Mouse (Mus musculus): ENCODE results near the gene Itpr2. TPM values are rescaled to one million over a fixed set of nuclear protein-coding genes. Genes with fewer than 3 reads are reported as not detected.

Gene Itpr2
- polyA plus RNA-seq, 1 experiment from 2014 or later = 3.3 TPM

- 65% methylated on average over 9 of the region's 9 CpGs for WGBS
- no peaks in the 10 kb centered on the region for H3K9me3 ChIP-seq (replicated peaks; ENCODE audit: control insufficient read depth, low read length)
- DNase-seq (ENCODE audit: low spot score) = no peak
- no peak for ATAC-seq (replicated peaks; ENCODE audit: insufficient number of reproducible peaks, low FRiP score, low TSS enrichment, low read depth)
- no peak overlapping the region for H3K4me2 ChIP-seq (ENCODE audit: low read depth, low read length)
- H3K4me1 ChIP-seq (ENCODE audit: control insufficient read depth, insufficient read depth, low read length) = no peaks in the 10 kb centered on the region
- no peaks in the 10 kb centered on the region for H3K36me3 ChIP-seq (replicated peaks; ENCODE audit: control insufficient read depth, insufficient read depth, low read depth, low read length)
- no peak overlapping the region for H3K9ac ChIP-seq (replicated peaks; ENCODE audit: low read length)
- H3K27ac ChIP-seq (replicated peaks; ENCODE audit: low read depth, low read length) = no peak overlapping the region
- no peaks in the 10 kb centered on the region for H3K27me3 ChIP-seq (ENCODE audit: control insufficient read depth, insufficient read depth, low read length)
- no peak overlapping the region for H3K4me3 ChIP-seq (ENCODE audit: low read depth, low read length)
Measured at GRCm38 (mm10) chr6:146230373-146230788, 271.6 kb downstream of the Itpr2 start.

- no peak overlapping the region for H3K4me3 ChIP-seq (ENCODE audit: low read depth, low read length)
- no peaks in the 10 kb centered on the region for H3K36me3 ChIP-seq (replicated peaks; ENCODE audit: control insufficient read depth, insufficient read depth, low read depth, low read length)
- ATAC-seq (replicated peaks; ENCODE audit: insufficient number of reproducible peaks, low FRiP score, low TSS enrichment, low read depth) (no peak), DNase-seq (ENCODE audit: low spot score) (no peak)
- H3K27me3 ChIP-seq (ENCODE audit: control insufficient read depth, insufficient read depth, low read length) = no peaks in the 10 kb centered on the region
- WGBS = 89% methylated on average over 2 of the region's 2 CpGs
- H3K27ac ChIP-seq (replicated peaks; ENCODE audit: low read depth, low read length) = no peak overlapping the region
- H3K9ac ChIP-seq (replicated peaks; ENCODE audit: low read length) = no peak overlapping the region
- H3K4me1 ChIP-seq (ENCODE audit: control insufficient read depth, insufficient read depth, low read length) = no peaks in the 10 kb centered on the region
- H3K9me3 ChIP-seq (replicated peaks; ENCODE audit: control insufficient read depth, low read length) = no peaks in the 10 kb centered on the region
- no peak overlapping the region for H3K4me2 ChIP-seq (ENCODE audit: low read depth, low read length)
Measured at GRCm38 (mm10) chr6:146229967-146230366, 272.1 kb downstream of the Itpr2 start.

GRCm38 (mm10) chr6:146229519-146229918, 272.5 kb downstream of the Itpr2 start:
- ATAC-seq (replicated peaks; ENCODE audit: insufficient number of reproducible peaks, low FRiP score, low TSS enrichment, low read depth) (no peak), DNase-seq (ENCODE audit: low spot score) (no peak)
- WGBS = 68% methylated on average over 9 of the region's 9 CpGs
- no peak overlapping the region for H3K27ac ChIP-seq (replicated peaks; ENCODE audit: low read depth, low read length)
- no peaks in the 10 kb centered on the region for H3K27me3 ChIP-seq (ENCODE audit: control insufficient read depth, insufficient read depth, low read length)
- H3K36me3 ChIP-seq (replicated peaks; ENCODE audit: control insufficient read depth, insufficient read depth, low read depth, low read length) = no peaks in the 10 kb centered on the region
- no peak overlapping the region for H3K9ac ChIP-seq (replicated peaks; ENCODE audit: low read length)
- H3K4me1 ChIP-seq (ENCODE audit: control insufficient read depth, insufficient read depth, low read length) = no peaks in the 10 kb centered on the region
- H3K9me3 ChIP-seq (replicated peaks; ENCODE audit: control insufficient read depth, low read length) = no peaks in the 10 kb centered on the region
- H3K4me3 ChIP-seq (ENCODE audit: low read depth, low read length) = no peak overlapping the region
- no peak overlapping the region for H3K4me2 ChIP-seq (ENCODE audit: low read depth, low read length)

- Histone ChIP-seq H3K36me3 (replicated peaks; ENCODE audit: control insufficient read depth, insufficient read depth, low read depth, low read length) (no peaks in the 10 kb centered on the region), H3K27me3 (ENCODE audit: control insufficient read depth, insufficient read depth, low read length) (no peaks in the 10 kb centered on the region), H3K9ac (replicated peaks; ENCODE audit: low read length) (no peak overlapping the region), H3K4me1 (ENCODE audit: control insufficient read depth, insufficient read depth, low read length) (no peaks in the 10 kb centered on the region), H3K27ac (replicated peaks; ENCODE audit: low read depth, low read length) (no peak overlapping the region), H3K4me2 (ENCODE audit: low read depth, low read length) (no peak overlapping the region), H3K4me3 (ENCODE audit: low read depth, low read length) (no peak overlapping the region), H3K9me3 (replicated peaks; ENCODE audit: control insufficient read depth, low read length) (no peaks in the 10 kb centered on the region)
- 82% methylated on average over 3 of the region's 3 CpGs for WGBS
- DNase-seq (ENCODE audit: low spot score) = no peak
- ATAC-seq (replicated peaks; ENCODE audit: insufficient number of reproducible peaks, low FRiP score, low TSS enrichment, low read depth) = no peak
Measured at GRCm38 (mm10) chr6:146228048-146228447, 274.0 kb downstream of the Itpr2 start.

GRCm38 (mm10) chr6:146222403-146223063, 279.5 kb downstream of the Itpr2 start:
- Histone ChIP-seq H3K4me1 (ENCODE audit: control insufficient read depth, insufficient read depth, low read length) (no peaks in the 10 kb centered on the region), H3K9me3 (replicated peaks; ENCODE audit: control insufficient read depth, low read length) (no peaks in the 10 kb centered on the region), H3K27ac (replicated peaks; ENCODE audit: low read depth, low read length) (no peak overlapping the region), H3K36me3 (replicated peaks; ENCODE audit: control insufficient read depth, insufficient read depth, low read depth, low read length) (no peaks in the 10 kb centered on the region), H3K4me2 (ENCODE audit: low read depth, low read length) (no peak overlapping the region), H3K4me3 (ENCODE audit: low read depth, low read length) (no peak overlapping the region), H3K9ac (replicated peaks; ENCODE audit: low read length) (no peak overlapping the region), H3K27me3 (ENCODE audit: control insufficient read depth, insufficient read depth, low read length) (no peaks in the 10 kb centered on the region)
- ATAC-seq (replicated peaks; ENCODE audit: insufficient number of reproducible peaks, low FRiP score, low TSS enrichment, low read depth) = no peak
- DNase-seq (ENCODE audit: low spot score) = no peak
- WGBS = 71% methylated on average over 8 of the region's 8 CpGs

- no peak overlapping the region for H3K27ac ChIP-seq (replicated peaks; ENCODE audit: low read depth, low read length)
- H3K27me3 ChIP-seq (ENCODE audit: control insufficient read depth, insufficient read depth, low read length) = no peaks in the 10 kb centered on the region
- H3K4me1 ChIP-seq (ENCODE audit: control insufficient read depth, insufficient read depth, low read length) = no peaks in the 10 kb centered on the region
- no peak overlapping the region for H3K4me3 ChIP-seq (ENCODE audit: low read depth, low read length)
- H3K9me3 ChIP-seq (replicated peaks; ENCODE audit: control insufficient read depth, low read length) = no peaks in the 10 kb centered on the region
- ATAC-seq (replicated peaks; ENCODE audit: insufficient number of reproducible peaks, low FRiP score, low TSS enrichment, low read depth) (no peak), DNase-seq (ENCODE audit: low spot score) (peak; percentile 18)
- 54% methylated on average over 23 of the region's 23 CpGs for WGBS
- no peak overlapping the region for H3K4me2 ChIP-seq (ENCODE audit: low read depth, low read length)
- no peaks in the 10 kb centered on the region for H3K36me3 ChIP-seq (replicated peaks; ENCODE audit: control insufficient read depth, insufficient read depth, low read depth, low read length)
- 0 out of 2 replicates have a peak overlapping the region, but pooled peaks have one; percentile 9 for H3K9ac ChIP-seq (replicated peaks; ENCODE audit: low read length)
Measured at GRCm38 (mm10) chr6:146221371-146222336, 280.4 kb downstream of the Itpr2 start.

- no peak overlapping the region for H3K9ac ChIP-seq (replicated peaks; ENCODE audit: low read length)
- H3K4me3 ChIP-seq (ENCODE audit: low read depth, low read length) = no peak overlapping the region
- no peak for ATAC-seq (replicated peaks; ENCODE audit: insufficient number of reproducible peaks, low FRiP score, low TSS enrichment, low read depth)
- DNase-seq (ENCODE audit: low spot score) = no peak
- H3K36me3 ChIP-seq (replicated peaks; ENCODE audit: control insufficient read depth, insufficient read depth, low read depth, low read length) = no peaks in the 10 kb centered on the region
- 88% methylated on average over 5 of the region's 5 CpGs for WGBS
- H3K27ac ChIP-seq (replicated peaks; ENCODE audit: low read depth, low read length) = no peak overlapping the region
- H3K4me1 ChIP-seq (ENCODE audit: control insufficient read depth, insufficient read depth, low read length) = no peaks in the 10 kb centered on the region
- no peak overlapping the region for H3K4me2 ChIP-seq (ENCODE audit: low read depth, low read length)
- no peaks in the 10 kb centered on the region for H3K27me3 ChIP-seq (ENCODE audit: control insufficient read depth, insufficient read depth, low read length)
- no peaks in the 10 kb centered on the region for H3K9me3 ChIP-seq (replicated peaks; ENCODE audit: control insufficient read depth, low read length)
Measured at GRCm38 (mm10) chr6:146220071-146220470, 282.0 kb downstream of the Itpr2 start.

GRCm38 (mm10) chr6:146219534-146219933, 282.5 kb downstream of the Itpr2 start:
- Histone ChIP-seq H3K4me1 (ENCODE audit: control insufficient read depth, insufficient read depth, low read length) (no peaks in the 10 kb centered on the region), H3K27ac (replicated peaks; ENCODE audit: low read depth, low read length) (no peak overlapping the region), H3K4me2 (ENCODE audit: low read depth, low read length) (no peak overlapping the region), H3K36me3 (replicated peaks; ENCODE audit: control insufficient read depth, insufficient read depth, low read depth, low read length) (no peaks in the 10 kb centered on the region), H3K9ac (replicated peaks; ENCODE audit: low read length) (no peak overlapping the region), H3K4me3 (ENCODE audit: low read depth, low read length) (no peak overlapping the region), H3K9me3 (replicated peaks; ENCODE audit: control insufficient read depth, low read length) (no peaks in the 10 kb centered on the region), H3K27me3 (ENCODE audit: control insufficient read depth, insufficient read depth, low read length) (no peaks in the 10 kb centered on the region)
- 89% methylated on average over 12 of the region's 12 CpGs for WGBS
- ATAC-seq (replicated peaks; ENCODE audit: insufficient number of reproducible peaks, low FRiP score, low TSS enrichment, low read depth) = no peak
- DNase-seq (ENCODE audit: low spot score) = no peak
